Mouse (Mus musculus): ENCODE measurements around the gene Ptpn6. TPM values are rescaled to one million over a fixed set of nuclear protein-coding genes. Genes with fewer than 3 reads are reported as not detected.

Ptpn6 gene
- polyA plus RNA-seq, 1 experiment from 2014 or later, result 31.3 TPM

GRCm38 (mm10) chr6:124724472-124724871 lies 14.0 kb downstream of the Ptpn6 start:
- Histone ChIP-seq H3K9me3 (replicated peaks; ENCODE audit: control insufficient read depth, low read length) (no peaks in the 10 kb centered on the region), H3K4me3 (ENCODE audit: low read length) (no peak overlapping the region), H3K9ac (ENCODE audit: low read length) (no peak overlapping the region), H3K4me2 (ENCODE audit: low read depth, low read length) (no peak overlapping the region), H3K4me1 (ENCODE audit: control insufficient read depth, insufficient read depth, low read length) (peaks cover 2% of the 10 kb centered on the region; the same call in 1 of the 2 replicates), H3K27me3 (ENCODE audit: control insufficient read depth, insufficient read depth, low read length) (no peaks in the 10 kb centered on the region), H3K36me3 (ENCODE audit: control insufficient read depth, insufficient read depth) (no peaks in the 10 kb centered on the region), H3K27ac (ENCODE audit: low read length) (no peak overlapping the region)
- 88% methylated on average over 10 of the region's 10 CpGs for WGBS
- no peak for ATAC-seq (replicated peaks; ENCODE audit: extremely low read depth, insufficient read depth, low FRiP score)

- Histone ChIP-seq H3K9ac (ENCODE audit: low read length) (no peak overlapping the region), H3K27ac (ENCODE audit: low read length) (no peak overlapping the region), H3K36me3 (ENCODE audit: control insufficient read depth, insufficient read depth) (no peaks in the 10 kb centered on the region), H3K4me3 (ENCODE audit: low read length) (no peak overlapping the region), H3K4me1 (ENCODE audit: control insufficient read depth, insufficient read depth, low read length) (peaks cover 2% of the 10 kb centered on the region; the same call in 1 of the 2 replicates), H3K4me2 (ENCODE audit: low read depth, low read length) (no peak overlapping the region), H3K9me3 (replicated peaks; ENCODE audit: control insufficient read depth, low read length) (no peaks in the 10 kb centered on the region), H3K27me3 (ENCODE audit: control insufficient read depth, insufficient read depth, low read length) (no peaks in the 10 kb centered on the region)
- 67% methylated on average over 8 of the region's 8 CpGs for WGBS
- no peak for ATAC-seq (replicated peaks; ENCODE audit: extremely low read depth, insufficient read depth, low FRiP score)
These were observed 15.0 kb downstream of the Ptpn6 start for GRCm38 (mm10) chr6:124723541-124723940.

DNA sequence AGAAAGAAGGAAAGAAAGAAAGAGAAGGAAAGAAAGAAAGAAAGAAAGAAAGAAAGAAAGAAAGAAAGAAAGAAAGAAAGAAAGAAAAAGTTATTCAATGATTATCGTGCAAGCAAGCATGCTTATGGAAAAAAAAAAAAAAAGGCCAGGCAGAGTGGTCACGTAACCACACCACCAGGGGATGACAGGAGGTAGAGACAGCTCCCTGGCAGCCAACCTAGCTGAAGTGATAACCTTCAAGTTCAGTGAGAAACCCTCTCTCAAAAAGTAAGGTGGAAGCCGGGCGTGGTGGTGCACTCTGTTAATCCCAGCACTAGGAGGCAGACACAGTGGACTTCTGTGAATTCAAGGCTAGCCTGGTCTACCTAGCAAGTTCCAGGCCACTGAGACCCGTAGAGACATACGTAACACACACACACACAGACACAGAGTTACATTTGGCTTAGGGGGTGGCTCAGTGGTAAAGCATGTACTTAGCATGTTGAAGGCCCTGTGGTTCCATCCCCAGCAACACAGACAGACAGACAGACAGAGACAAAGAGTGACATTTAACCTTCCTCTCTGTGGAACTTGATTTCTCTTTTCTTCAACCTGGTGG lies 15.5 kb downstream of the Ptpn6 start:
- H3K9ac ChIP-seq (ENCODE audit: low read length), result no peak overlapping the region
- 57% methylated on average over 6 of the region's 6 CpGs for WGBS
- no peak overlapping the region for H3K27ac ChIP-seq (ENCODE audit: low read length)
- H3K4me2 ChIP-seq (ENCODE audit: low read depth, low read length), result no peak overlapping the region
- no peak for ATAC-seq (replicated peaks; ENCODE audit: extremely low read depth, insufficient read depth, low FRiP score)
- H3K9me3 ChIP-seq (replicated peaks; ENCODE audit: control insufficient read depth, low read length), result no peaks in the 10 kb centered on the region
- H3K4me3 ChIP-seq (ENCODE audit: low read length), result no peak overlapping the region
- peaks cover 2% of the 10 kb centered on the region; the same call in 1 of the 2 replicates for H3K4me1 ChIP-seq (ENCODE audit: control insufficient read depth, insufficient read depth, low read length)
- H3K36me3 ChIP-seq (ENCODE audit: control insufficient read depth, insufficient read depth), result no peaks in the 10 kb centered on the region
- H3K27me3 ChIP-seq (ENCODE audit: control insufficient read depth, insufficient read depth, low read length), result no peaks in the 10 kb centered on the region

DNA sequence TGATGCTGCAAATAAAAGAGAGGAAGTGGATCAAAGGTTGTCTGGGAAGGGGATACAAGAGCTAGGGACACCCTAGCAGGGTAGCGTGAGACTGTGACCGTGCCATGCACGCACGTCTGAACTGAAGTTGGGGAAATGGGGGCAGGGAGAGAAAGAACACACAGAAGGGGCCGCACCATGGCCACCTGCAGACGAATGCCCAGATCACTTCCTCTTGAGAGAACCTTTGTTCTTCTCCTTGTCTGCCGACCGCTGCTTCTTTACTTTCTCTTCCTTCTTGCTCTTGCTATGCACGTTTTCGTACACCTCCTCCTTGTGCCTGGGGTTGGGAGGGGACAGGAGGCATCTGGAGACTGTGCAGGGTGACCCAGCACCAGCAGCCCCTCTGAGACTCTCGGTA lies 17.6 kb downstream of the Ptpn6 start:
- Histone ChIP-seq H3K4me1 (ENCODE audit: control insufficient read depth, insufficient read depth, low read length) (peaks cover 2% of the 10 kb centered on the region; the same call in 1 of the 2 replicates), H3K4me2 (ENCODE audit: low read depth, low read length) (peak overlapping the region; percentile 5; the same call in 1 of the 2 replicates), H3K27ac (ENCODE audit: low read length) (peak overlapping the region; percentile 38; the same call in 1 of the 2 replicates), H3K9me3 (replicated peaks; ENCODE audit: control insufficient read depth, low read length) (no peaks in the 10 kb centered on the region), H3K9ac (ENCODE audit: low read length) (peak overlapping the region; percentile 14; the same call in 1 of the 2 replicates), H3K36me3 (ENCODE audit: control insufficient read depth, insufficient read depth) (peaks cover 15% of the 10 kb centered on the region), H3K27me3 (ENCODE audit: control insufficient read depth, insufficient read depth, low read length) (no peaks in the 10 kb centered on the region), H3K4me3 (ENCODE audit: low read length) (no peak overlapping the region)
- ATAC-seq (replicated peaks; ENCODE audit: extremely low read depth, insufficient read depth, low FRiP score), result no peak
- 62% methylated on average over 11 of the region's 11 CpGs for WGBS

DNA sequence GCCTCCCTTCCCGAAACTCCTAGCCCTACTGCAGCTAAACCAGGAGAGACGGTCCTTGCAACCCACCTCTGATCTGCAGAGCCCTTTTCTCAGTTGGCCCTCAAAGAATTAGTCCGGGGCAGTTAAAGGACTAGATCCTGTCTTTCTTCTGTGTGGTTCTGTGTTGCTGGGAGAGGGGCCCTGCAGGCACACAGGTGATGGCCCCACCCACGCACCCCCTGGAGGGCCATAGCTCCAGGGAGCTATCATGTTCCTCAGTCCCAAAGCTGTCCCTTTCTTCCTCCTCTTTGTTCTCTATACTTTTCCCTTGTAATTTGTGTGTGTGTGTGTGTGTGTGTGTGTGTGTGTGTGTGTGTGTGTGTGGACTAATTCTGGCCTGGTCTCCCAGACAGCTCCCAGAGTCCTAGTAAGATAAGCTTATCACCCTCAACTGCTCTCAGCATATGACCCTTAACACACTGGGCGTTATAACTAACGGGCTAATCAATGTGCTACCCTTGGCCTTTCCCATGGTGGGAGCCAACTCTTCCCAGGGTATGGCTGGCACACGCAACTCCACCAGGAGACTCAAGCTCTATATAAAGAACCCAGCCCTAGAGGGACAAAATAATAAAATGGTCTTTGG lies 19.0 kb downstream of the Ptpn6 start:
- no peaks in the 10 kb centered on the region for H3K9me3 ChIP-seq (replicated peaks; ENCODE audit: control insufficient read depth, low read length)
- H3K4me1 ChIP-seq (ENCODE audit: control insufficient read depth, insufficient read depth, low read length), result peaks cover 2% of the 10 kb centered on the region; the same call in 1 of the 2 replicates
- H3K27me3 ChIP-seq (ENCODE audit: control insufficient read depth, insufficient read depth, low read length), result no peaks in the 10 kb centered on the region
- peak overlapping the region; percentile 32; the same call in 1 of the 2 replicates for H3K27ac ChIP-seq (ENCODE audit: low read length)
- H3K9ac ChIP-seq (ENCODE audit: low read length), result peak overlapping the region; percentile 41
- H3K36me3 ChIP-seq (ENCODE audit: control insufficient read depth, insufficient read depth), result peaks cover 29% of the 10 kb centered on the region
- ATAC-seq (replicated peaks; ENCODE audit: extremely low read depth, insufficient read depth, low FRiP score), result no peak
- WGBS, result 49% methylated on average over 7 of the region's 7 CpGs
- peak overlapping the region; percentile 10; the same call in 1 of the 2 replicates for H3K4me2 ChIP-seq (ENCODE audit: low read depth, low read length)
- peak overlapping the region; percentile 27; the same call in 1 of the 2 replicates for H3K4me3 ChIP-seq (ENCODE audit: low read length)

DNA sequence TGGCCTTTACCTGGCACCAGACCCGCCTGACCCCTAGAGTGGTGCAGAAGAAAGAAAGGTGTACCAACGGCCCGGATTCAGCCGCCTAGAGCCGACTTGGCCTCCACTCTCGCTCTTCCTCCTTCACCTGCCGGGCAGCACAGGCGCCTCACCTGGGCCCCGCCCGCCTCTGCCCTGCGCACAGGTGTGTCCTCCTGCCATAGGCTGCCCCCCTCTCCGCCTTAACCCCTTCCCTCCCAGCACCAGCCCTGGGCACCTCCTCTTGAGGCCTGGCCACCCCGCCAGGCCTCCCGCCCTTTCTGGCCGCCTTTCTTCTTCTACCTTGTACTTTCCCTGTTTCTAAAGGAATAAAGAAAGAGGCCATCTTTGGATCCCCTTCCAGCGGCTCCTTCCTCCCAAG lies 19.8 kb downstream of the Ptpn6 start:
- ATAC-seq (replicated peaks; ENCODE audit: extremely low read depth, insufficient read depth, low FRiP score), result no peak
- H3K36me3 ChIP-seq (ENCODE audit: control insufficient read depth, insufficient read depth), result peaks cover 30% of the 10 kb centered on the region
- no peaks in the 10 kb centered on the region for H3K9me3 ChIP-seq (replicated peaks; ENCODE audit: control insufficient read depth, low read length)
- H3K4me1 ChIP-seq (ENCODE audit: control insufficient read depth, insufficient read depth, low read length), result peaks cover 6% of the 10 kb centered on the region
- no peaks in the 10 kb centered on the region for H3K27me3 ChIP-seq (ENCODE audit: control insufficient read depth, insufficient read depth, low read length)
- WGBS, result 75% methylated on average over 14 of the region's 16 CpGs
- H3K4me3 ChIP-seq (ENCODE audit: low read length), result peak overlapping the region; percentile 27; the same call in 1 of the 2 replicates
- peak overlapping the region; percentile 10; the same call in 1 of the 2 replicates for H3K4me2 ChIP-seq (ENCODE audit: low read depth, low read length)
- H3K9ac ChIP-seq (ENCODE audit: low read length), result peak overlapping the region; percentile 41
- H3K27ac ChIP-seq (ENCODE audit: low read length), result peak overlapping the region; percentile 32; the same call in 1 of the 2 replicates

DNA sequence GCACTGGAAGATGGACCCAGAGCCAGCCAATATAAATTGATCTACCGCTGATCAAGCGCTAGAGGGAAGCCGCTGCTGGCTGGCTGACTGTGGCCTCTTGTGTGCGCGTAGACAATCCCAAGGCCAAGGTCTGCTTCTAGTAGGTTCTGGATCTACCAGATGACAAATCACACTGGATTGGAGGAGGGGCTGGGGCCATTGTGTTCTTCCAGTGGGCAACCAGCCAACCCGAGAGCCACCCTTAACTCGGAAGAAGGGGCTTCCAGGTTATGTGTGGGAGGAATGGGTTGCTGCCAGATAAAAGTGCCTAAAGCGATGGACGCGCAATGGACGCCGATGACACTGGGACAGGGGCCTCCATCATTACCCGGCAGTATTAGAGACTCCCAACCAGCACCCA lies 20.5 kb downstream of the Ptpn6 start:
- no peak overlapping the region for H3K9ac ChIP-seq (ENCODE audit: low read length)
- WGBS, result 67% methylated on average over 13 of the region's 13 CpGs
- H3K4me2 ChIP-seq (ENCODE audit: low read depth, low read length), result peak overlapping the region; percentile 14; the same call in 1 of the 2 replicates

DNA sequence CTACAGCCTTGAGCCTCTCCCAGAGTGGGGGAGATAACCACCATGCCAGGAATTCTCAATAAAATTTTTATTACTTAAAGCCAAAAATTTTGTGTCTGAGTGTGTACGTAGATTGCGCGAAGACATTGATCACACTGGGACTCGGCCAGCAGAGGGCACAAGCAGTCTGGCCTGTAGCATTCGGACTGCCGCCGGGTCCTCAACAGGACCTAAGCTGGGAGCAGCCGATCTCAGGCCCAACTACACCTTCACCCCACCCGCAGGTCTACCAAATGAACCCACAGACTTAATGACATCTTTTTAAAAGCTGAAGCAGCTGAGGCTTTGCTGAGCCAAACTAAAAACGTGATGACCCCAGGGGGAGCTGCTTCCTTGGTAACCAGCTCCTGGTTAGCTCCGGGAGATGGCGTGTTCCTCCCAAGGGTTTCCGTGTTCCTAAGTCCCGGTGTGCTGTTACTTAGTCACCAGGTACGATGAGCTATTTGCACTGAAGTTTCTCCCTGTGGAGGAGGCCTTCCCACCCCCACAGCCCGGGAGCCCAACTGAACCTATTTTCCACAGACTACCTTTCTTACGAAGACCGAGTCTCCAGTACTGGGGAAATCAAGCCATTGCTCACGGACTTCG lies 21.5 kb downstream of the Ptpn6 start:
- no peak for ATAC-seq (replicated peaks; ENCODE audit: extremely low read depth, insufficient read depth, low FRiP score)
- Histone ChIP-seq H3K27ac (ENCODE audit: low read length) (no peak overlapping the region), H3K4me3 (ENCODE audit: low read length) (no peak overlapping the region), H3K4me2 (ENCODE audit: low read depth, low read length) (no peak overlapping the region; the same call in 1 of the 2 replicates), H3K27me3 (ENCODE audit: control insufficient read depth, insufficient read depth, low read length) (no peaks in the 10 kb centered on the region), H3K9me3 (replicated peaks; ENCODE audit: control insufficient read depth, low read length) (no peaks in the 10 kb centered on the region), H3K36me3 (ENCODE audit: control insufficient read depth, insufficient read depth) (peaks cover 30% of the 10 kb centered on the region), H3K9ac (ENCODE audit: low read length) (no peak overlapping the region), H3K4me1 (ENCODE audit: control insufficient read depth, insufficient read depth, low read length) (peaks cover 14% of the 10 kb centered on the region)
- 65% methylated on average over 20 of the region's 20 CpGs for WGBS

More for the DNA sequence above, 20.5 kb downstream of the Ptpn6 start:
- no peaks in the 10 kb centered on the region for H3K27me3 ChIP-seq (ENCODE audit: control insufficient read depth, insufficient read depth, low read length)
- peaks cover 14% of the 10 kb centered on the region for H3K4me1 ChIP-seq (ENCODE audit: control insufficient read depth, insufficient read depth, low read length)
- peaks cover 30% of the 10 kb centered on the region for H3K36me3 ChIP-seq (ENCODE audit: control insufficient read depth, insufficient read depth)
- ATAC-seq (replicated peaks; ENCODE audit: extremely low read depth, insufficient read depth, low FRiP score), result no peak
- no peak overlapping the region for H3K4me3 ChIP-seq (ENCODE audit: low read length)
- no peaks in the 10 kb centered on the region for H3K9me3 ChIP-seq (replicated peaks; ENCODE audit: control insufficient read depth, low read length)
- no peak overlapping the region for H3K27ac ChIP-seq (ENCODE audit: low read length)

GRCm38 (mm10) chr6:124712918-124713317 lies 25.6 kb downstream of the Ptpn6 start:
- WGBS, result 8% methylated on average over 11 of the region's 11 CpGs
- Histone ChIP-seq H3K4me2 (ENCODE audit: low read depth, low read length) (peak overlapping the region; percentile 92), H3K4me1 (ENCODE audit: control insufficient read depth, insufficient read depth, low read length) (peaks cover 27% of the 10 kb centered on the region), H3K27ac (ENCODE audit: low read length) (peak overlapping the region; percentile 90), H3K27me3 (ENCODE audit: control insufficient read depth, insufficient read depth, low read length) (no peaks in the 10 kb centered on the region), H3K4me3 (ENCODE audit: low read length) (peak overlapping the region; percentile 95), H3K9me3 (replicated peaks; ENCODE audit: control insufficient read depth, low read length) (no peaks in the 10 kb centered on the region), H3K9ac (ENCODE audit: low read length) (peak overlapping the region; percentile 93), H3K36me3 (ENCODE audit: control insufficient read depth, insufficient read depth) (peaks cover 34% of the 10 kb centered on the region)
- ATAC-seq (replicated peaks; ENCODE audit: extremely low read depth, insufficient read depth, low FRiP score), result no peak

All from heart, embryonic 16.5 days (tissue).